Mouse (Mus musculus) forebrain, embryonic 16.5 days (tissue): Measurements from ENCODE around the gene Washc2. TPM values are rescaled to one million over a fixed set of nuclear protein-coding genes. Genes with fewer than 3 reads are reported as not detected.

Experiments
- ATAC-seq: fragments of 200-750 bp; cut with Nextera tagmentation; 2 replicates; pipeline ENCODE4 v1.8.0; 2017; ENCODE audit warnings: mild to moderate bottlenecking, moderate library complexity
- H3K27ac ChIP-seq: fragments of 300-500 bp; sonication (generic); 2 replicates; pipeline ENCODE4 v1.5.1; 2014; ENCODE audit warnings: low read length, control low read depth
- H3K27me3 ChIP-seq: fragments of 300-500 bp; sonication (generic); replicated peaks from 2 replicates; pipeline ENCODE4 v1.6.1; 2014; ENCODE audit warnings: low read length; ENCODE audit not compliant: control insufficient read depth, insufficient read depth
- H3K36me3 ChIP-seq: fragments of 300-500 bp; sonication (generic); 2 replicates; pipeline ENCODE4 v1.6.1; 2014; ENCODE audit not compliant: control insufficient read depth, insufficient read depth
- H3K4me1 ChIP-seq: fragments of 300-500 bp; sonication (generic); replicated peaks from 2 replicates; pipeline ENCODE4 v1.6.1; 2014; ENCODE audit warnings: low read length; ENCODE audit not compliant: control insufficient read depth, insufficient read depth
- H3K4me2 ChIP-seq: fragments of 300-500 bp; sonication (generic); 2 replicates; pipeline ENCODE4 v1.6.1; 2014; ENCODE audit warnings: mild to moderate bottlenecking, low read length, control low read depth
- H3K4me3 ChIP-seq: fragments of 300-500 bp; sonication (generic); replicated peaks from 2 replicates; pipeline ENCODE4 v1.5.1; 2014; ENCODE audit warnings: mild to moderate bottlenecking, low read length, control low read depth
- H3K9ac ChIP-seq: fragments of 300-500 bp; sonication (generic); replicated peaks from 2 replicates; pipeline ENCODE4 v1.6.1; 2014; ENCODE audit warnings: low read depth, low read length, control low read depth
- H3K9me3 ChIP-seq: fragments of 300-500 bp; sonication (generic); 2 replicates; pipeline ENCODE4 v1.6.1; 2016; ENCODE audit warnings: low read length; ENCODE audit not compliant: control insufficient read depth
- WGBS: fragments of 180-500 bp; shearing (Covaris S2); extraction: QIAGEN DNeasy Blood & Tissue Kit; methylation state at CpG from one replicate; pipeline ENCODE4 v1.1.7; 2014; 5-methylcytosine and 5-hydroxymethylcytosine counted together
- polyA plus RNA-seq: library from polyadenylated mRNA; unstranded; fragments of >200 nt; fragmentation: Nextera tagmentation; extraction: Ambion mirVana; gene quantifications from 2 replicates; pipeline ENCODE4 v1.2.1, GENCODE M21; 2015

Washc2 gene
- polyA plus RNA-seq, 1 experiment from 2014 or later, result 66.9 TPM

GRCm38 (mm10) chr6:116275695-116276094 lies 67.9 kb downstream of the Washc2 start:
- no peaks in the 10 kb centered on the region for H3K27me3 ChIP-seq
- H3K27ac ChIP-seq, result no peak overlapping the region
- WGBS, result 66% methylated on average over 4 of the region's 4 CpGs
- ATAC-seq, result no peak
- no peaks in the 10 kb centered on the region for H3K36me3 ChIP-seq
- H3K4me3 ChIP-seq, result no peak overlapping the region
- H3K4me1 ChIP-seq, result no peaks in the 10 kb centered on the region
- H3K9ac ChIP-seq, result no peak overlapping the region
- no peaks in the 10 kb centered on the region for H3K9me3 ChIP-seq
- no peak overlapping the region for H3K4me2 ChIP-seq

- Histone ChIP-seq H3K4me1 (no peaks in the 10 kb centered on the region), H3K27me3 (no peaks in the 10 kb centered on the region), H3K27ac (no peak overlapping the region), H3K36me3 (no peaks in the 10 kb centered on the region), H3K9me3 (no peaks in the 10 kb centered on the region), H3K4me2 (no peak overlapping the region), H3K4me3 (no peak overlapping the region), H3K9ac (no peak overlapping the region)
- no peak for ATAC-seq
- 90% methylated on average over 5 of the region's 5 CpGs for WGBS
Measured at GRCm38 (mm10) chr6:116278679-116279317, 71.0 kb downstream of the Washc2 start.

- no peak overlapping the region for H3K4me3 ChIP-seq
- H3K9me3 ChIP-seq, result no peaks in the 10 kb centered on the region
- H3K27me3 ChIP-seq, result no peaks in the 10 kb centered on the region
- ATAC-seq, result no peak
- no peaks in the 10 kb centered on the region for H3K4me1 ChIP-seq
- H3K9ac ChIP-seq, result no peak overlapping the region
- H3K27ac ChIP-seq, result no peak overlapping the region
- no peaks in the 10 kb centered on the region for H3K36me3 ChIP-seq
- no peak overlapping the region for H3K4me2 ChIP-seq
- WGBS, result 97% methylated on average over 13 of the region's 13 CpGs
Measured at GRCm38 (mm10) chr6:116281014-116281413, 73.2 kb downstream of the Washc2 start.

GRCm38 (mm10) chr6:116282546-116282945 lies 74.7 kb downstream of the Washc2 start:
- no peak for ATAC-seq
- H3K4me2 ChIP-seq, result no peak overlapping the region

GRCm38 (mm10) chr6:116283280-116283679 lies 75.4 kb downstream of the Washc2 start:
- no peak for ATAC-seq
- no peak overlapping the region for H3K9ac ChIP-seq
- H3K27ac ChIP-seq, result no peak overlapping the region
- no peaks in the 10 kb centered on the region for H3K36me3 ChIP-seq
- no peaks in the 10 kb centered on the region for H3K9me3 ChIP-seq
- H3K4me1 ChIP-seq, result no peaks in the 10 kb centered on the region
- H3K4me2 ChIP-seq, result no peak overlapping the region
- H3K4me3 ChIP-seq, result no peak overlapping the region
- H3K27me3 ChIP-seq, result no peaks in the 10 kb centered on the region
- 85% methylated on average over 3 of the region's 3 CpGs for WGBS

More at GRCm38 (mm10) chr6:116282546-116282945, 74.7 kb downstream of the Washc2 start:
- Histone ChIP-seq H3K36me3 (no peaks in the 10 kb centered on the region), H3K27me3 (no peaks in the 10 kb centered on the region), H3K27ac (no peak overlapping the region), H3K4me3 (no peak overlapping the region), H3K9me3 (no peaks in the 10 kb centered on the region), H3K9ac (no peak overlapping the region), H3K4me1 (no peaks in the 10 kb centered on the region)
- WGBS, result 54% methylated on average over 4 of the region's 4 CpGs

GRCm38 (mm10) chr6:116286321-116286720 lies 78.5 kb downstream of the Washc2 start:
- Histone ChIP-seq H3K9me3 (no peaks in the 10 kb centered on the region), H3K4me3 (no peak overlapping the region), H3K4me1 (no peaks in the 10 kb centered on the region), H3K27me3 (no peaks in the 10 kb centered on the region), H3K36me3 (no peaks in the 10 kb centered on the region), H3K27ac (no peak overlapping the region), H3K4me2 (no peak overlapping the region), H3K9ac (no peak overlapping the region)
- ATAC-seq, result no peak
- 91% methylated on average over 4 of the region's 4 CpGs for WGBS

GRCm38 (mm10) chr6:116286870-116287575 lies 79.2 kb downstream of the Washc2 start:
- Histone ChIP-seq H3K9ac (no peak overlapping the region), H3K4me2 (no peak overlapping the region), H3K4me1 (no peaks in the 10 kb centered on the region), H3K36me3 (no peaks in the 10 kb centered on the region), H3K27ac (no peak overlapping the region), H3K9me3 (no peaks in the 10 kb centered on the region), H3K27me3 (no peaks in the 10 kb centered on the region), H3K4me3 (no peak overlapping the region)
- ATAC-seq, result no peak
- whole genome bisulfite sequencing, result 79% methylated on average over 5 of the region's 5 CpGs

GRCm38 (mm10) chr6:116311411-116311810 lies 103.6 kb downstream of the Washc2 start:
- WGBS, result 91% methylated on average over 2 of the region's 2 CpGs
- H3K36me3 ChIP-seq, result no peaks in the 10 kb centered on the region
- ATAC-seq, result no peak
- H3K9ac ChIP-seq, result no peak overlapping the region
- no peak overlapping the region for H3K27ac ChIP-seq
- H3K9me3 ChIP-seq, result no peaks in the 10 kb centered on the region
- no peak overlapping the region for H3K4me2 ChIP-seq
- no peaks in the 10 kb centered on the region for H3K27me3 ChIP-seq
- no peaks in the 10 kb centered on the region for H3K4me1 ChIP-seq
- no peak overlapping the region for H3K4me3 ChIP-seq
